Mouse (Mus musculus) layer of hippocampus, postnatal 25 days (tissue): ENCODE measurements around the gene Ctcfl. TPM values are rescaled to one million over a fixed set of nuclear protein-coding genes. Genes with fewer than 3 reads are reported as not detected.
A peak's percentile ranks its signal among the peaks of the same experiment; 100 is the strongest.
"Not testable (repeated sequence)": the region's sequence is repeated elsewhere in the genome, so short reads cannot be mapped to it uniquely, and the experiment has no call there.

Experiments
- DNase-seq, 2 experiments: peaks; one replicate each; pipeline ENCODE4 v3.0.0; 2022; ENCODE audit warnings: mixed read lengths in 2 of 2, low spot score in 1 of 2; ENCODE audit errors: extremely low spot score in 1 of 2
- total RNA-seq, 2 experiments: library from RNA; stranded (reverse); gene quantifications; 2 replicates each; pipeline ENCODE4 v1.2.3; 2021

The Ctcfl gene
- total RNA-seq, 2 experiments from 2014 or later, result not detected

DNA sequence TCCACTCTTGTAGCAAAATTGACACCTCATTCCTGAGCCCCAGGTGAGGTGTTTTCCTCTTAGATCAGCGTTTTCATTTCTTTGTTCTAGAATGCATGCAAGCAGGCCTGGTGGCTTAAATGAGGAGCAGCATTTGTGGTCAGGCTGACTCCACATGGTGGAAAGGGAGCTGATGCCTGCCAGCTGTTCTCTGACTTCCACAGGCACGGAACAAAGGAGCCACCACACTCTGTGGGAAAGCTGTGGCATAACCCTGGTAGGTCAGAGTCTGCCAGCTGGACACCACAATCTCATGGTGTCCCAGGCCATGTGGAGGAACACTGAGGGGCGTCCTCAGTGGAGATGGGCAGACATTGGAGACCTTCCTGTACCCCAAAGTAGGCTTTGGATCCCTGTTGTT, 26.5 kb upstream of the Ctcfl start:
- DNase-seq, result no peak

DNA sequence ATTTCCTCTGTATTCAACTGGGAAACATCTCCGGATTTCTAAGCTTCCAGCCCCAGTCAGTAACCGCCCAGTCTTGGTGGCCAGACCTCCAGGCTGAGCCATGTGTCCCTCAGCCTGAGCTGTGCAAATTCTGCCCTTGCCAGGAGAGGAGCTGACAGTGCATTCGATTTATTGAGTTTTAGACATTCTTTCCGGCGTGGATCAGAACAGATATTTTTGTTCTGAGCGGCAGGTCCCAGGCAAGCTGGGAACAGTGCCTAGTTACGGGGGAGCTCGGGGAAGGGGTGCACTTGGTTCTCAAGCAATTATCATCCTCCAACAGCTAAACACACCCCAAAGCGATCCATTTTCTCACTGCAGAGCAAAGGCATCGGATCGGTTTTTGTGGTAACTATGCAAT, 24.3 kb upstream of the Ctcfl start:
- peak in 1 of 2 experiments; percentile 23 for DNase-seq

- DNase-seq, result no peak
Observed at GRCm38 (mm10) chr2:173138323-173139239, 19.3 kb upstream of the Ctcfl start.

- no peak for DNase-seq
Observed at GRCm38 (mm10) chr2:173134695-173135094, 15.4 kb upstream of the Ctcfl start.

- no peak for DNase-seq
Observed at GRCm38 (mm10) chr2:173132794-173133300, 13.5 kb upstream of the Ctcfl start.

GRCm38 (mm10) chr2:173132262-173132661, 12.9 kb upstream of the Ctcfl start:
- no peak for DNase-seq

GRCm38 (mm10) chr2:173129111-173129510, 9.8 kb upstream of the Ctcfl start:
- DNase-seq, result no peak

DNA sequence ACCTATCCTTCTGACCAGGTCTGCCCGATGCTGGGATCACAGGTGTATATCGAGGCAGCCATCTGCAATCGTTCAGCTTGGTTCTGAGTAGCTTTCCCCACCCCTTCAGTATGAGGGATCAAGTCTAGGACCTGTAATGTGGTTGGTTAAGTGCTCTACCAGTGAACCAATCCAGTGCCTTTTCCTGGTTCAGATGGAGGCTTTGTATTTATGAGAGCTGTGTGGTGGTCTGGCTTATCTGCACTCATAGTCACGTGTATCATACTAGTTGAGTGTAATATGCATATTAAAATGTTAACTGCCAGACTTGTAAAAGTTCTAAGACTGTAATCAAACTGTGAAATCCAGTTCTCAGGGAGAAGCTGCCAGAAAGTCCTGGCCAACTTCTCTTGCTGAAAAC, 7.1 kb upstream of the Ctcfl start:
- no peak for DNase-seq

DNA sequence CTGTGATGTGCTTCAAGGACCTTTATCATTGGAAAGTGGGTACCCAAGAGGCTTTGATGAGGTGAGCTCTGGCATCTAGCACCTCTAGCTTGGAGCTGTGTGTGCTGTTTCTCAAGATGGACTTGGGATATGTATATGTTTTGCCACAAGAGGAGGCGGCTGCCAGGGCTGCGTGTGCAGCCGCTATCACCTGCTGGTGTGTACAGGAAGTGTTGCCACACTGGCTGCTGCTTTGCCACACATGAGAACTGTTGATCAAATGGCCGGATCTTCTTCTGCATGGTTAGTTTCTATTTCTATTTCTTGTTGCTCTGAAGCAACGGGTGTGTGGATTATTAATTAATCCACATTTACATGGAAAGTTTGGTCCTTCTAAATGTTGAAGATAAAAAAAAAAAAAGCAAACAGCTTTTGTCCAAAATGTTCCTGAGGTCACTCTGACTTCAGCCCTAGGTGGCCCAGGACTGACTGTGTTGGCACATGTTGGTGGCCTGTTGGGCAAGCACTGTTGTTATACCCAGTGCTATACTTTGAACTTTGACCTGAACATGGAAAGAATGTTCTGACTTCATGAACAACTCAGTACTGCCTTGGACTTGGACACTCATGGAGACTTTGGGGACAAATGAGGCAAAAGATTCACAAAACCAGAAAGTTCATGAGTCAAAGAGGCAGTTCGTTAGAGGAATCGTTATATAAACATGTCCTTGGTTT, 4.9 kb upstream of the Ctcfl start:
- DNase-seq, result no peak

DNA sequence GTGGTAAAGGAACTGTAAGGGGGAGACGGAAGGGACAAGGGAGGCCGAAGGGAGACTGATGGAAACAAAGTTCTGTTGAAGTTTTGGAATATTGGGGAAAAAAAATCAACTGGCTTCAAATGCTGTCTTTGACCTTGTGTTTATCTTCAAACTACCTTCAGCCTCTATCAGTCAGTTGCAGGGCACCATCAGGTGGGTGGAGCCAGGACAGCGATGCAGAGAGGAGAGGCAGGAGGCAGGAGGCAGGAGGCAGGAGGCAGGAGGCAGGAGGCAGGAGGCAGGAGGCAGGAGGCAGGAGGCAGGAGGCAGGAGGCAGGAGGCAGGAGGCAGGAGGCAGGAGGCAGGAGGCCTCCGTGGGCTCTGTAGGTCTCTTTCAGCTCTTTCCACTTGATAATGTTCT, 792 bp upstream of the Ctcfl start:
- not testable (repeated sequence) for DNase-seq

DNA sequence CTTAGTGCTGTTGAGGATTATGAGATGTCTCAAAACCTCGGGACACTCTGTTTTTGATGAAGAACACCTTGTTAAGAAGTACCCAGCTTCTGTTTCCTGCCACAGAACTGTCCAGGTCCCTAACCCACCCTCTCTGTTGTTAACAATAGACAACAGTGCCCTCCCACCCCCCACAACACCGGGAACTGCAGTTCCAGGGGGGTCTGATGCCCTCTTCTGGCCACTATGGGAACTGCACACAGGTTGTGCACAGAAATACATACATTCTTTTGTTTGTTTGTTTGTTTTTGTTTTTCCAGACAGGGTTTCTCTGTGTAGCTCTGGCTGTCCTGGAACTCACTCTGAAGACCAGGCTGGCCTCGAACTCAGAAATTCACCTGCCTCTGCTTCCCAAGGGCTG, 5.5 kb downstream of the Ctcfl start:
- not testable (repeated sequence) for DNase-seq

GRCm38 (mm10) chr2:173110571-173110970, 8.8 kb downstream of the Ctcfl start:
- no peak for DNase-seq

GRCm38 (mm10) chr2:173109510-173109909, 9.8 kb downstream of the Ctcfl start:
- no peak for DNase-seq

- no peak for DNase-seq
Observed at GRCm38 (mm10) chr2:173108509-173109190, 10.7 kb downstream of the Ctcfl start.

DNA sequence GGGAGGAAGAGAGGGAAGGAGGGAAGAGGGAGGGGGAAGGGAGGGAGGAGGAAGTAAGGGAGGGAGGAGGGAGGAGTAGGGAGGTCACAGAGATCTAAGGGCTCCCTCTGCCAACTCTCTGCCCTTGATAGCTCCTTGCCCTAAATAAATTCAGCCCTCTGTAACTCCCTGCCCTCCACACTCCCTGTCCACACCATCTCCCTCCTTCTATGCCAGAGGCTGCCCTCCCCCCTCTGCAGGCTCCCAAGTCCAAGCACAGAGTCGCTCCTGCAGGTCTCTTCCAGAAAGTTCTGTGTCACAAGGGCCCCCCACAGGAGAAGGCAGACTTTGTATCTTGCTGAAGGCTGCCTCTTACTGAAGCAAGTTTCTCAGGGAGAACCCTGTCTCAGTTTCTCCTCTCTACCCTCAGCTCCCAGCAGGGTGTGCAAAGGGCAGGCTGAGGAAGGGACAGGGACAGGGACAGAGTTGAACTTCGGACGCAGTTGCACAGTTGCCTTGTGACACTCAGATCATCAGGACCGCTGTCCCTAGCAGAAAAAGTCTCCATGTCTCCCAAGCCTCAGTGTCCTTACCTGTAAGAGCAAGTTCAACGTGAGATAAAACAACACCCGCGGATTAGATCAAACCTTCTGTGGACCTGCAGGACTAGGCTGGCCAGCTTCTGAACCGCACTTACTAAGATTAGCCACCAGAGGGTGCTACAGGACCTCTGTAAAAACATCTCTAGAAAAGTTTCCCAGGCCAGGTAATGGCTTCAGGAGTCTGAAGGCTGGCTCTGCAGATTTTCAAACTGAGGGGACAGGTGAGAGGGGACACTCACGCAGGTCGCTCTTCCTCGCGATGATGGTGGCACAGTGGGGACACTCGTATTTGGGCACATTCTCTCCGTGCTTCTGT, 12.2 kb downstream of the Ctcfl start:
- peak; percentile 22 to 54 for DNase-seq

- no peak for DNase-seq
Observed at GRCm38 (mm10) chr2:173106409-173106808, 12.9 kb downstream of the Ctcfl start.

DNA sequence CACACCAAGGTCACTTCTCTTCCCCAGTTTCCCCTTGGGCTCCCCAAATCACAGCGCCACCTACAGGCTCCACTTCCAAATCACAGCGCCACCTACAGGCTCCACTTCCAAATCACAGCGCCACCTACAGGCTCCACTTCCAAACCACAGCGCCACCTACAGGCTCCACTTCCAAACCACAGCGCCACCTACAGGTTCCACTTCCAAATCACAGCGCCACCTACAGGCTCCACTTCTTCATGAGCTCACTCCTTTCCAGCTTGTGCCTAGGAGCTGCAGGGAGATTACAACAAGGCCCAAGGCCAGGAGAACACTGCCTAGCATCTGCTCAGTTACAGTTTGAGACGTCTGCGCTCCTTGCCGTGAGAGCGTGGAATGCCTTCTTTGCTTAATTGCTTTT, 22.0 kb downstream of the Ctcfl start:
- peak in 1 of 2 experiments; percentile 28 for DNase-seq

- peak; percentile 82 to 95 for DNase-seq
Observed at GRCm38 (mm10) chr2:173089437-173089836, 29.9 kb downstream of the Ctcfl start.

DNA sequence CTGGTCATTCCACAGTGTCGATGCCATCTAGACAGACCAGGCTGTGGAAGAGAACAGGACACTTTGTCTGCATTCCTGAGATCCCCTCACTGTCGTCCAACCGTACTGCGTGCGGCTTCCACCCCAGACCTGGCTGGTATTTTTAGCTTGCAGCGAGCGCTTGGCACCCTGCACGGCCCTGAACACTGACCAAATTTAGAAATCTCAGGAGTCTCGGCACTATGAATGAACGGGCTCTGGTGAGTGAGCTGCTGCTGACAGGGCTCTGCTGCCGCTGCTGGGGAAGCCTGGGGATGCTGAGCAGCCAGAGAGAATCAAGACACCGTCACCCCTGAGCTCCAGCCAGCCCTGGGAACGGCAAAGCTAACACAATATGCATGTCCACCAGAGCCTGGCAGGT, 31.9 kb downstream of the Ctcfl start:
- DNase-seq, result no peak

DNA sequence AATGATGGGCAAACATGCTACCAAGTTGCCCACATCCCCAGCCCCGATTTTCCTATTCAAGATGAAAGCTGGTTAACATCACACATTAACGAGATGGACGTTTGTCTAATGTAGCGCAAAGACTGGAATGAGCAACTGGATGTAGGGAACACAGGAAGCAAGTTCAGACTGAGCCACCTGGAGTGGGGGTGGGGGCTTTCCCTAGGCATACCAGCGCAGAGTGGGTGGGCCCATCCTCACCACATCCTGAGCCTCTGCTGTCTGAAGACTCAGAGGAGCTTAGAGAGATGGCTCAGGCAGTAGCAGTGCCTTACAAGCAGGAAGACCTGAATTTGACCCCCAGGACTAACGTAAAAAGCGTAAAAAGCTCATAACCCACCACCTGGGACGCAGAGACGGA, 33.6 kb downstream of the Ctcfl start:
- no peak for DNase-seq
